Mouse (Mus musculus): ENCODE measurements around the gene a. TPM values are rescaled to one million over a fixed set of nuclear protein-coding genes. Genes with fewer than 3 reads are reported as not detected.

The a gene
- polyA plus RNA-seq, 1 experiment from 2014 or later: not detected

- Histone ChIP-seq H3K4me1 (ENCODE audit: control insufficient read depth in 2 of 2, insufficient read depth in 2 of 2, low read length in 2 of 2) (peaks cover 9 to 11% of the 10 kb centered on the region in 2 experiments), H3K9ac (ENCODE audit: low read length) (no peak overlapping the region), H3K27me3 (ENCODE audit: control insufficient read depth, insufficient read depth, low read length) (no peaks in the 10 kb centered on the region), H3K4me2 (ENCODE audit: low read length) (no peak overlapping the region), H3K36me3 (ENCODE audit: control insufficient read depth, insufficient read depth, low read length) (no peaks in the 10 kb centered on the region), H3K9me3 (ENCODE audit: control insufficient read depth, low read length) (no peaks in the 10 kb centered on the region), H3K27ac (replicated peaks in 1 of 2; ENCODE audit: control insufficient read depth in 1 of 2, insufficient read depth in 1 of 2, low read depth in 2 of 2, low read length in 2 of 2) (no peak overlapping the region), H3K4me3 (ENCODE audit: control insufficient read depth in 1 of 2, insufficient read depth in 1 of 2, low read depth in 1 of 2, low read length in 2 of 2) (no peak overlapping the region)
- ATAC-seq (ENCODE audit: insufficient number of reproducible peaks, insufficient read depth, low FRiP score, low read depth): no peak
- WGBS: 90% methylated on average over 3 of the region's 3 CpGs
Observed at GRCm38 (mm10) chr2:155054672-155055071, 263.5 kb downstream of the a start.

DNA sequence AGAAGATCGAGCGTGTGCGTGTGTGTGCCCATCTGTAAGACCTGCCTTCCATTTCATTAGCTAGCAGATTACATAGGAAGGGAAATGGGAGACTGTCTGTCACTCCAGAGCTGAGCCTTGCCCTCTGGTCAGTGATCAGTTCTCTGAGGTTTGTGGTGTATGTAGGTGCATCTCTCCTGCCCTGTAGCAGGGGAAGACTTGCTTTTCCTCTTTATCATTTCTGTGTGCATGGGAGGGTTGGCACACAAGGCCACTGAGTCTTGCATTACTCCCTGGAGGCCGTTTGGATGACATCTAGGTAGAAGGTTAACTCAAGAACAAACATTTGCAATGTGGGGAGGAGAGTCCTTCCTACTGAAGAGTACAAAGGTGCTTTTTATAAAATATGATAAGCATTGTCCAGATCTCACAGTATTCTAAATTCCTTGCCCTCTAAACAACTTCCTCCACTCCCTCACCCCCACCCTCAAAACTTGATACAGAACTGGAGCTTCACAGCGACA lies 264.9 kb downstream of the a start:
- Histone ChIP-seq H3K9me3 (ENCODE audit: control insufficient read depth, low read length) (no peaks in the 10 kb centered on the region), H3K27ac (replicated peaks in 1 of 2; ENCODE audit: control insufficient read depth in 1 of 2, insufficient read depth in 1 of 2, low read depth in 2 of 2, low read length in 2 of 2) (no peak overlapping the region), H3K27me3 (ENCODE audit: control insufficient read depth, insufficient read depth, low read length) (no peaks in the 10 kb centered on the region), H3K9ac (ENCODE audit: low read length) (no peak overlapping the region), H3K36me3 (ENCODE audit: control insufficient read depth, insufficient read depth, low read length) (peaks cover 8% of the 10 kb centered on the region), H3K4me1 (ENCODE audit: control insufficient read depth in 2 of 2, insufficient read depth in 2 of 2, low read length in 2 of 2) (peaks cover 4 to 6% of the 10 kb centered on the region in 2 experiments; a peak in 2 of 4 replicates), H3K4me3 (ENCODE audit: control insufficient read depth in 1 of 2, insufficient read depth in 1 of 2, low read depth in 1 of 2, low read length in 2 of 2) (no peak overlapping the region), H3K4me2 (ENCODE audit: low read length) (no peak overlapping the region)
- 69% methylated on average over 5 of the region's 5 CpGs for WGBS
- ATAC-seq (ENCODE audit: insufficient number of reproducible peaks, insufficient read depth, low FRiP score, low read depth): no peak

DNA sequence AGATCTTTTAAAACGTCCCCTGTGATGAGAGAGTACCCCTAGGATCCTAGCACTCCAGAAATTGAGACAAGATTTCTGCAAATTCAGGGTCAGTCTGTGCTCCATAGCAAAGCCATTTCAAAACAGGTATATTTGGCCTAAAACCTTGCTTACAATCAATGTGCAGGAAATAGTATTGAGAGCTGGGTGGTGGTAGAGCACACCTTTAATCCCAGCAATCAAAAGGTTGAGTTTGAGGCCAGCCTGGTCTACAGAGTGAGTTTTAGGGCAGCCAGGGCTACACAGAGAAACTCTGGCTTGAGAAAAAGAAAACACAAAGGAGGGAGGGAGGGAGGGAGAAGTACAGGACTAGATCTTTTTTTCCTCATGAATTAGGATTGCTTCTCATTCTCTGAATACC lies 266.2 kb downstream of the a start:
- no peak overlapping the region for H3K27ac ChIP-seq (replicated peaks in 1 of 2; ENCODE audit: control insufficient read depth in 1 of 2, insufficient read depth in 1 of 2, low read depth in 2 of 2, low read length in 2 of 2)
- H3K36me3 ChIP-seq (ENCODE audit: control insufficient read depth, insufficient read depth, low read length): peaks cover 20% of the 10 kb centered on the region
- H3K4me2 ChIP-seq (ENCODE audit: low read length): no peak overlapping the region
- no peaks in the 10 kb centered on the region for H3K27me3 ChIP-seq (ENCODE audit: control insufficient read depth, insufficient read depth, low read length)
- no peaks in the 10 kb centered on the region for H3K9me3 ChIP-seq (ENCODE audit: control insufficient read depth, low read length)
- no peak for ATAC-seq (ENCODE audit: insufficient number of reproducible peaks, insufficient read depth, low FRiP score, low read depth)
- no peak overlapping the region for H3K4me3 ChIP-seq (ENCODE audit: control insufficient read depth in 1 of 2, insufficient read depth in 1 of 2, low read depth in 1 of 2, low read length in 2 of 2)
- no peaks in the 10 kb centered on the region for H3K4me1 ChIP-seq (ENCODE audit: control insufficient read depth in 2 of 2, insufficient read depth in 2 of 2, low read length in 2 of 2)
- 59% methylated on average over 1 of the region's 1 CpGs for WGBS
- H3K9ac ChIP-seq (ENCODE audit: low read length): no peak overlapping the region

GRCm38 (mm10) chr2:155071027-155071426 lies 279.8 kb downstream of the a start:
- no peak overlapping the region for H3K4me2 ChIP-seq (ENCODE audit: low read length)
- peaks cover 28% of the 10 kb centered on the region for H3K36me3 ChIP-seq (ENCODE audit: control insufficient read depth, insufficient read depth, low read length)
- 75% methylated on average over 9 of the region's 9 CpGs for WGBS
- H3K4me3 ChIP-seq (ENCODE audit: control insufficient read depth in 1 of 2, insufficient read depth in 1 of 2, low read depth in 1 of 2, low read length in 2 of 2): no peak overlapping the region
- ATAC-seq (ENCODE audit: insufficient number of reproducible peaks, insufficient read depth, low FRiP score, low read depth): no peak
- H3K27me3 ChIP-seq (ENCODE audit: control insufficient read depth, insufficient read depth, low read length): no peaks in the 10 kb centered on the region
- no peak overlapping the region for H3K9ac ChIP-seq (ENCODE audit: low read length)
- H3K9me3 ChIP-seq (ENCODE audit: control insufficient read depth, low read length): no peaks in the 10 kb centered on the region
- H3K4me1 ChIP-seq (ENCODE audit: control insufficient read depth in 2 of 2, insufficient read depth in 2 of 2, low read length in 2 of 2): peaks cover 10 to 15% of the 10 kb centered on the region in 2 experiments; a peak in 3 of 4 replicates
- no peak overlapping the region for H3K27ac ChIP-seq (replicated peaks in 1 of 2; ENCODE audit: control insufficient read depth in 1 of 2, insufficient read depth in 1 of 2, low read depth in 2 of 2, low read length in 2 of 2)

- Histone ChIP-seq H3K4me3 (ENCODE audit: control insufficient read depth in 1 of 2, insufficient read depth in 1 of 2, low read depth in 1 of 2, low read length in 2 of 2) (no peak overlapping the region), H3K9me3 (ENCODE audit: control insufficient read depth, low read length) (no peaks in the 10 kb centered on the region), H3K27me3 (ENCODE audit: control insufficient read depth, insufficient read depth, low read length) (no peaks in the 10 kb centered on the region), H3K27ac (replicated peaks in 1 of 2; ENCODE audit: control insufficient read depth in 1 of 2, insufficient read depth in 1 of 2, low read depth in 2 of 2, low read length in 2 of 2) (no peak overlapping the region), H3K4me1 (ENCODE audit: control insufficient read depth in 2 of 2, insufficient read depth in 2 of 2, low read length in 2 of 2) (peaks cover 10 to 15% of the 10 kb centered on the region in 2 experiments; a peak in 3 of 4 replicates), H3K9ac (ENCODE audit: low read length) (no peak overlapping the region), H3K36me3 (ENCODE audit: control insufficient read depth, insufficient read depth, low read length) (peaks cover 13% of the 10 kb centered on the region), H3K4me2 (ENCODE audit: low read length) (peak overlapping the region; percentile 89; the same call in 1 of the 2 replicates)
- ATAC-seq (ENCODE audit: insufficient number of reproducible peaks, insufficient read depth, low FRiP score, low read depth): no peak
- WGBS: 88% methylated on average over 8 of the region's 8 CpGs
Observed at GRCm38 (mm10) chr2:155072353-155073145, 281.3 kb downstream of the a start.

- no peak for ATAC-seq (ENCODE audit: insufficient number of reproducible peaks, insufficient read depth, low FRiP score, low read depth)
Observed at GRCm38 (mm10) chr2:155073347-155073746, 282.1 kb downstream of the a start.

GRCm38 (mm10) chr2:155073978-155074765 lies 283.0 kb downstream of the a start, which contains the start of gene Ahcy:
TSS of gene Ahcy (minus strand) at chr2:155074497.
- Histone ChIP-seq H3K27me3 (ENCODE audit: control insufficient read depth, insufficient read depth, low read length) (no peaks in the 10 kb centered on the region), H3K9ac (ENCODE audit: low read length) (peak within 1 kb of the TSS; percentile 90), H3K27ac (replicated peaks in 1 of 2; ENCODE audit: control insufficient read depth in 1 of 2, insufficient read depth in 1 of 2, low read depth in 2 of 2, low read length in 2 of 2) (peak within 1 kb of the TSS; percentile 59 to 64), H3K36me3 (ENCODE audit: control insufficient read depth, insufficient read depth, low read length) (no peaks in the 10 kb centered on the region), H3K4me1 (ENCODE audit: control insufficient read depth in 2 of 2, insufficient read depth in 2 of 2, low read length in 2 of 2) (peaks cover 10 to 15% of the 10 kb centered on the region in 2 experiments; a peak in 3 of 4 replicates), H3K4me2 (ENCODE audit: low read length) (peak within 1 kb of the TSS; percentile 89), H3K9me3 (ENCODE audit: control insufficient read depth, low read length) (no peaks in the 10 kb centered on the region), H3K4me3 (ENCODE audit: control insufficient read depth in 1 of 2, insufficient read depth in 1 of 2, low read depth in 1 of 2, low read length in 2 of 2) (peak within 1 kb of the TSS; percentile 72 to 76)
- under 1% methylated on average over 56 of the region's 56 CpGs for WGBS
- peak; percentile 91 for ATAC-seq (ENCODE audit: insufficient number of reproducible peaks, insufficient read depth, low FRiP score, low read depth)

More at GRCm38 (mm10) chr2:155073347-155073746, 282.1 kb downstream of the a start:
- Histone ChIP-seq H3K9me3 (ENCODE audit: control insufficient read depth, low read length) (no peaks in the 10 kb centered on the region), H3K27me3 (ENCODE audit: control insufficient read depth, insufficient read depth, low read length) (no peaks in the 10 kb centered on the region), H3K9ac (ENCODE audit: low read length) (peak overlapping the region; percentile 90), H3K27ac (replicated peaks in 1 of 2; ENCODE audit: control insufficient read depth in 1 of 2, insufficient read depth in 1 of 2, low read depth in 2 of 2, low read length in 2 of 2) (no peak overlapping the region; a peak in 1 of 4 replicates), H3K4me3 (ENCODE audit: control insufficient read depth in 1 of 2, insufficient read depth in 1 of 2, low read depth in 1 of 2, low read length in 2 of 2) (peak overlapping the region; percentile 72 to 76), H3K36me3 (ENCODE audit: control insufficient read depth, insufficient read depth, low read length) (peaks cover 5% of the 10 kb centered on the region; the same call in 1 of the 2 replicates), H3K4me1 (ENCODE audit: control insufficient read depth in 2 of 2, insufficient read depth in 2 of 2, low read length in 2 of 2) (peaks cover 10 to 15% of the 10 kb centered on the region in 2 experiments; a peak in 3 of 4 replicates), H3K4me2 (ENCODE audit: low read length) (peak overlapping the region; percentile 89)
- WGBS: 22% methylated on average over 3 of the region's 3 CpGs
